Mouse (Mus musculus) Patski (cell line): ENCODE measurements at regions not wholly inside any gene's neighbourhood (a gene's known extent, or its start where the extent isn't known, plus 50 kb on each side); places are given as distances from the start of the nearest gene placed in this dataset.
"Not testable (repeated sequence)": the region's sequence is repeated elsewhere in the genome, so short reads cannot be mapped to it uniquely, and the experiment has no call there.

ENCODE experiments used
- ATAC-seq: fragments of 100-300 bp; one replicate; pipeline ENCODE4 v1.8.0; 2021
- CTCF ChIA-PET: fragments of 350-600 bp; sonication (Branson Sonifier 250); formaldehyde crosslinking; loops from one replicate; lab custom pipeline; 2022; ENCODE audit warnings: inconsistent platforms; lab: Charles Lee
- POLR2A ChIA-PET: fragments of 350-600 bp; sonication (Branson Sonifier 250); formaldehyde crosslinking; loops from one replicate; lab custom pipeline; 2022; ENCODE audit warnings: antibody characterized with exemption, inconsistent platforms; lab: Charles Lee
- DNase-seq: peaks from one replicate; pipeline ENCODE4 v3.0.0-alpha.2; 2011; ENCODE audit warnings: low read depth, low spot score
- H3K27me3 ChIP-seq: fragments of 371-371 bp; one replicate; pipeline ENCODE4 v1.5.1; 2021
- CTCF ChIP-seq: fragments of 100-300 bp; IDR thresholded peaks from one replicate; pipeline ENCODE4 v1.5.1; 2021
- in situ Hi-C: fragments of 300-500 bp; cut with MboI; formaldehyde crosslinking; loops from 3 replicates; pipeline ENCODE4 v1.11.1; 2018; ENCODE audit warnings: low pct_unique_long_range_greater_than_20kb, mixed read lengths

- ATAC-seq (no peak), DNase-seq (no peak)
- CTCF ChIA-PET, result interaction anchor here (1.4 kb wide), 1 partner anchor 24 kb away, joined by 3 read pairs; no protein-coding TSS in a partner anchor
- H3K27me3 ChIP-seq, result no peaks in the 10 kb centered on the region
- TF ChIP-seq CTCF, result no peak
- POLR2A ChIA-PET, result no interaction called here
- in situ Hi-C loops, result no loop called here
Measured at GRCm38 (mm10) chr6:140231537-140231936, 190.3 kb upstream of the Plcz1 start.

- TF ChIP-seq CTCF, result no peak
- ATAC-seq, result no peak
- ChIA-PET POLR2A (no interaction called here), CTCF (interaction anchor here (0.9 kb wide), 1 partner anchor 8 kb away, joined by 4 read pairs; no protein-coding TSS in a partner anchor)
- no peak for DNase-seq
- in situ Hi-C loops, result no loop called here
- peaks cover 2% of the 10 kb centered on the region for H3K27me3 ChIP-seq
Measured at GRCm38 (mm10) chr6:140229295-140229694, 188.0 kb upstream of the Plcz1 start.

DNA sequence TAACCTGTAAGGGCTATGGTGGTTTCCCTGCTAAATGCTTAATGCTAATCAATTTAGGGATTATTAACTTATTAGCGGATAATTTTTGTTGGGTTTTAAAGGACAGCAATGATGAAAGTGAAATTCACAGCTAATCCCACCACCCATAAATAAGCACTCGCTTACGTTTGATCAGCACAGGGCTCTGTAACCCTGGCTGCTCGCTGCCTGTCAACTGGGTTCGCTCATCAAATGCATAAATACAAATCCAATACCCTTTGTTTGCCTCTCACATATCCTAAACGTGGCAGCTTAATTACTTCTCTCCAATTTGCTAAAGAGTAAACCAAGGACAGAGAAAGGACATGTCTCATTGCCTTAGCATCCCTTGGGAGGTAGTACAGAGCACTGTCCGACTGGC, 187.5 kb upstream of the Plcz1 start:
- no peak for TF ChIP-seq CTCF
- H3K27me3 ChIP-seq, result peaks cover 3% of the 10 kb centered on the region
- ChIA-PET CTCF (interaction anchor here (0.9 kb wide), 1 partner anchor 9 kb away, joined by 4 read pairs; no protein-coding TSS in a partner anchor), POLR2A (no interaction called here)
- ATAC-seq (no peak), DNase-seq (no peak)
- in situ Hi-C loops, result no loop called here

GRCm38 (mm10) chr6:140222534-140223324, 181.5 kb upstream of the Plcz1 start:
- ChIA-PET POLR2A (no interaction called here), CTCF (no interaction called here)
- DNase-seq (no peak), ATAC-seq (no peak)
- H3K27me3 ChIP-seq, result peaks cover 3% of the 10 kb centered on the region
- no peak for TF ChIP-seq CTCF
- in situ Hi-C loops, result no loop called here

DNA sequence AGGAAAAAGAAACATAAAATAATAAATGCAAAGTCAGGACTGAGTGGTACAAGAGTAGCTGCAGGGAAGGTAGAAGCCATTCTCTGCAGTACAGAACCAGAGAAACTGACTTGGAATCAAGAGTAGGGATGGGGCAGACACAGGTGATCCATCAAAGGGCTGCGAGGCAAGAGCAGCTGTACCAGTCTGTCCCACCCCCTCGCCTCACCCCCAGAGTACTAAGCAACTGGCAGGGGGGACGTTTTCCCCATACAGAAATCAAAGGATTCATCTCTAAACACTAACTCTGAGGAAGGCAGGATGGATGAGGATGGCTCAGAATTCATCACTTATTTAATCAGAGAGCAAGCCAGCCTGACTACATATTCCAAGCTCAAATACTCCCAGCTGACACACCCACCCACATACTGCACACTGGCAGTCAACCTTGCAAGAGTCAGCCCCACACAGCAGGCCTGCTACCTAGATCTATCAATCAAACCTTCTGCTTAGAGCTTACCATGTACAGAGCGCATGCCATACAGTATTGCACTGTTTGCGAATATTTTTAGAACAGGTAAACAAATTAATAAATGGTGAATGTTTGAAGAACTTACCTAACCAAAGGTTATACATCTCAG, 180.5 kb upstream of the Plcz1 start:
- no peak for DNase-seq
- ChIA-PET CTCF (no interaction called here), POLR2A (no interaction called here)
- TF ChIP-seq CTCF, result no peak
- in situ Hi-C loops, result no loop called here
- no peak for ATAC-seq
- H3K27me3 ChIP-seq, result peaks cover 3% of the 10 kb centered on the region

DNA sequence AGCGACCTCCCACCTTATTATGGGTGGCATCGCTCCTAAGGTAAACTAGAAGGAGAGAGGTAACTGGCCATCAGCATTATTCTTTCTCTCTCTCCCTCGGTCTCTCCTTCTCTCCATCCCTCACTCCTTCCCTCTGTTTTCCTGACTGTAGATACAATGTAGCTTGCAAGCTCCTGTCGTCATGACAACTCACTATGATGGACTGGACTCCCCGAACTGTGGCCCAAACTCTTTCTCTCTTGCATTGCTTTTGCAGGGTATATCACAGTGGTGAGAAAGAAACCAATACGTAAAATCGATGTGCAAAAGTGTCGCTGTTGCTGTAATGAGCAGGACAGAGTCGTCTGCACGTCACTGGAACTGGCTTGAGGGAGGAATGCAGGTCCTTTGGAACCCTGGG, 177.5 kb upstream of the Plcz1 start:
- CTCF ChIA-PET, result no interaction called here
- no peak for ATAC-seq
- DNase-seq, result no peak
- H3K27me3 ChIP-seq, result no peaks in the 10 kb centered on the region
- POLR2A ChIA-PET, result no interaction called here
- no peak for TF ChIP-seq CTCF
- in situ Hi-C loops, result no loop called here

DNA sequence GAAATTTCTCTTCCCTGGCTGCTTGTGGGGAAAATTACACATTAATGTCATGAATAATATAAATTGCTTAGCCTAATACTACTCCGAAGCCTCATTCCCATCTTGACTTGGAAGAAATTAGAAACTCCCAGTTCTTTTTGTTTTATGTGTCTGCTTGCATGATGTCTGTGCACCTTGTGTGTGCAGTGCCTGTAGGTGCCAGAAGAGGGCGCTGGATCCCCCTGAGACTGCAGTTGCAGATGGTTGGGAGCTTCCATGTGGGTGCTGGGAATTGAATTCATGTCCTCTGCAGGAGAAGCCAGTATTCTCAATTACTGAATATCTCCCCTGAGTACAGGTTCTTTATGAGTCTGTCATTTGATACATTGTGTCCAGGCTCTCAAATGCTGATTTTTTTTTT, 171.1 kb upstream of the Plcz1 start:
- DNase-seq, result no peak
- no peak for ATAC-seq
- ChIA-PET CTCF (no interaction called here), POLR2A (no interaction called here)
- in situ Hi-C loops, result no loop called here
- TF ChIP-seq CTCF, result no peak
- no peaks in the 10 kb centered on the region for H3K27me3 ChIP-seq

- DNase-seq, result no peak
- in situ Hi-C loops, result no loop called here
- CTCF ChIA-PET, result no interaction called here
Measured at GRCm38 (mm10) chr6:140210141-140210540, 168.9 kb upstream of the Plcz1 start.

GRCm38 (mm10) chr6:140209083-140209482, 167.8 kb upstream of the Plcz1 start:
- POLR2A ChIA-PET, result no interaction called here
- DNase-seq (no peak), ATAC-seq (no peak)
- CTCF ChIA-PET, result interaction anchor here (1.2 kb wide), 1 partner anchor 32 kb away, joined by 3 read pairs; no protein-coding TSS in a partner anchor
- in situ Hi-C loops, result no loop called here
- no peak for TF ChIP-seq CTCF
- H3K27me3 ChIP-seq, result no peaks in the 10 kb centered on the region

More at GRCm38 (mm10) chr6:140210141-140210540, 168.9 kb upstream of the Plcz1 start:
- no peak for ATAC-seq
- POLR2A ChIA-PET, result no interaction called here
- TF ChIP-seq CTCF, result no peak
- H3K27me3 ChIP-seq, result no peaks in the 10 kb centered on the region

- no peak for DNase-seq
- no peak for TF ChIP-seq CTCF
- CTCF ChIA-PET, result interaction anchor here (1.2 kb wide), 1 partner anchor 31 kb away, joined by 3 read pairs; no protein-coding TSS in a partner anchor
- POLR2A ChIA-PET, result no interaction called here
- H3K27me3 ChIP-seq, result no peaks in the 10 kb centered on the region
- in situ Hi-C loops, result no loop called here
- no peak for ATAC-seq
Measured at GRCm38 (mm10) chr6:140208375-140208774, 167.1 kb upstream of the Plcz1 start.

GRCm38 (mm10) chr6:140206676-140207075, 165.4 kb upstream of the Plcz1 start:
- POLR2A ChIA-PET, in situ Hi-C loops, ATAC-seq, DNase-seq, H3K27me3 ChIP-seq: not testable (repeated sequence)
- CTCF ChIA-PET, result interaction anchor here (1.1 kb wide), 1 partner anchor 12 kb away, joined by 3 read pairs; no protein-coding TSS in a partner anchor
